Mouse (Mus musculus): ENCODE results near the gene Rdx.
"Not testable (repeated sequence)": the region's sequence is repeated elsewhere in the genome, so short reads cannot be mapped to it uniquely, and the experiment has no call there.

Rdx gene

DNA sequence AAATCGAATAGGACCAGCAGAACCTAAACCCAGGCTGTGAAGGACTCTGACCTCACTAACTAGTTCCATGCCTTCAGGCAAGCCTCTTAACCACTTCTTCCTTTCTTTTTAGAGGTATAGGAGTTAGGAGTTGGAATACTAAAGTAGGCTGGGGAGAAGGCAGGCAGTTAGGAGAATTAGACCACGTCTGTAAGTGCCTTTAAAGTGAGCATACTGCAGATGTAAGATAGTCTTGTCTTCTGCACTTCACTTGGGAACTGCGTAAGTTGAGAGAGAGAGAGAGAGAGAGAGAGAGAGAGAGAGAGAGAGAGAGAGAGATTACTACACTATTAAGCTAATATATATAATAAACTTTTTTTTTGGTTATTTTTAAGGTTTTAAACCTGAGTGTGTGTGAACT lies 8.3 kb downstream of the Rdx start:
- DNase-seq (ENCODE audit: low read depth, low spot score), result no peak

DNA sequence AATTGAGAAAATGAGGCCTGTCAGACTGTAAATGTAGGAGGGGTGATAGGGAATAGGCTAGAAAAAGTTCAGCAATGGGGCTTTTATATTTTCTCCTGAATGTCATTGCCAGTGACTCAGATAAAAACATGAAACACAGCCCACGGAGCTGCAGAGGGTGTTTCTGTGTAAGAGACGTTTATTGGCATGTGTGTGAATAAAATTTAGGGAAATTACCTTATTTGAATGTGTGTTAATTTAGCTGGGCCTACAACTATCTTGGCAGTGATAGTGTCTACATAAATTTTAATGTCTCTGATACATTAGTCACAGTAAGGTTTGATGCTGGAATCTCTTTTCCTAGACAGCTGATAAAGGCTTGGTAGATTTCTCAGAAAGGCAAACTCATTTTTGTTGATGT lies 12.8 kb downstream of the Rdx start:
- no peak for DNase-seq (ENCODE audit: low read depth, low spot score)

DNA sequence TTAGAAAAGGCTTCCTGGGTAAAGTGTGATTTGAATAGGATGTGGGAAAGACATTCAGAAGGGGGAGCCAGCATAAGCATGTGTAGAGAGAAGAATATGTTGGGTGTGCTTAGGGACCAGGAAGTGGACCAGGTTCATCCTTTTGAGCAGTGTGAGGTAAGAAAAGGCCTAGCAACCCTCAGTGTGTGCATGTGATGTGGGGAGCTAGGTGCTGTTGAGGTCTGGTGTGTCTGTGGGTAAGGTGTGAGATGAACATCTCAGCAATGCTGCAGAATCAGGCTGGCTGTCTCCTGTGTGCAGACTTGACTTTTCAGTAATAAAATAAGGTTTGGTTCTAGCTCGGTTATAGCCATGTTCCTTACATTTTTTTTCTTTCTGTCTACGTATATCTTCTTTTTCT lies 23.1 kb downstream of the Rdx start:
- DNase-seq (ENCODE audit: low read depth, low spot score), result no peak

- DNase-seq (ENCODE audit: low read depth, low spot score), result not testable (repeated sequence)
Measured at GRCm38 (mm10) chr9:52071352-52071751, 24.4 kb downstream of the Rdx start.

DNA sequence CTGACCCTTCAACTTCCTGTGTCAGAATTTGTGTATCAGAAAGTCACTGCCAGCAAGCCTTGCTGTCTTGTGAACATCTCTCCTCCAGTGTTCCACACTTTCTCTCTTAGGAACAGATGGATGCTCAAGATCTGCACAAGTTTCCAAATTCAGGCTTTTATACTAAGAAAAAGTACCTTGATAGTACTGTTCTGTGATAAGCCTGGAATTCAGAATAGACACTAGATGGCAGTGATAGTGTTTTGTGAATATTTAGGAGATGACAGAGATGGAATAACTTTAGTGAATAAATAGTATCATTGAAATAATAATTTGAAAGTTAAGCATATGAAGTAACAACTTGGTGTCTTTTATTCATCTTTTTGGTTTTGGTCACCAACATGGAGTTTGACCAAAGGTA lies 25.2 kb downstream of the Rdx start:
- DNase-seq (ENCODE audit: low read depth, low spot score), result no peak

GRCm38 (mm10) chr9:52076089-52076488 lies 29.1 kb downstream of the Rdx start:
- DNase-seq (ENCODE audit: low read depth, low spot score), result no peak

GRCm38 (mm10) chr9:52077692-52078091 lies 30.7 kb downstream of the Rdx start:
- DNase-seq (ENCODE audit: low read depth, low spot score), result no peak

DNA sequence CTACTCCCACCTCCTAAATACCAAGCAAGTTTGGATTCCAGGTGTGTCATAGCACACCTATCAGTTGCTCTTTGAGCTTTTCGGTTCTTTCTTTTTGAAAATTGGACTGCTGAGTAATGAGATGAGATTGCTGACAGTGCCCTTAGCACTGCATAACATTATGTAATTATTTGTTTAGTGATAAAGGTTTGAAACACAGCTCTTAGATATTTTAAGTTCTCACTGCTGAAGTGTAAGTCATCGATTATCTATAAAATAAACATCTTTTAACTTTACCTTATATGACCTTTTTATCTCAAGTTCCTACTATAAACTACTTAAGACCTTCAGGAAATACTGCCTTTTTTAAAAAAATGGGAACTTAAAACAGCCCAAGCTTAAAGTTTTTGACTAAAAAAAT lies 35.0 kb downstream of the Rdx start:
- no peak for DNase-seq (ENCODE audit: low read depth, low spot score)

GRCm38 (mm10) chr9:52082414-52082813 lies 35.4 kb downstream of the Rdx start:
- no peak for DNase-seq (ENCODE audit: low read depth, low spot score)

- no peak for DNase-seq (ENCODE audit: low read depth, low spot score)
Measured at GRCm38 (mm10) chr9:52091752-52092151, 44.8 kb downstream of the Rdx start.

DNA sequence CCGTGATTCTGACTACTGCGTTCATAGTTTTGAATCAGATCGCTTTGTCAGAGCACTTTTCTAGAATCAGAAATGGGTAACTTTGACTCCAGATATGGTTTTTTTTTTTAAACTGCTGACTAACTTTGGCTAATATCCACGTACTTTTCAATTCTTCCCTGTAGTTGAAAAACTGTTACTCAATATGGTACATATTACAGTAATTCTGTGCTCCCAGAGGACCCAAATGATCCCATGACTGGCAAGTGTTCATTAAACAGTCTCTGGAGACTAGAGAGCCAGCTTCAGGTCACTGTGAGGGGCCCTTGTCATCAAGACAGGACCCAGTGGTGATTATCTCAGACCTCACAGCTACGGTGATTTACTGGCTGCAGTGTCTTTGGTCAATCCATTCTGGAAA lies 45.3 kb downstream of the Rdx start:
- DNase-seq (ENCODE audit: low read depth, low spot score), result no peak

- DNase-seq (ENCODE audit: low read depth, low spot score), result no peak
Measured at GRCm38 (mm10) chr9:52093108-52093507, 46.1 kb downstream of the Rdx start.

- no peak for DNase-seq (ENCODE audit: low read depth, low spot score)
Measured at GRCm38 (mm10) chr9:52094016-52094415, 47.0 kb downstream of the Rdx start.

- DNase-seq (ENCODE audit: low read depth, low spot score), result no peak
Measured at GRCm38 (mm10) chr9:52094471-52094980, 47.6 kb downstream of the Rdx start.

DNA sequence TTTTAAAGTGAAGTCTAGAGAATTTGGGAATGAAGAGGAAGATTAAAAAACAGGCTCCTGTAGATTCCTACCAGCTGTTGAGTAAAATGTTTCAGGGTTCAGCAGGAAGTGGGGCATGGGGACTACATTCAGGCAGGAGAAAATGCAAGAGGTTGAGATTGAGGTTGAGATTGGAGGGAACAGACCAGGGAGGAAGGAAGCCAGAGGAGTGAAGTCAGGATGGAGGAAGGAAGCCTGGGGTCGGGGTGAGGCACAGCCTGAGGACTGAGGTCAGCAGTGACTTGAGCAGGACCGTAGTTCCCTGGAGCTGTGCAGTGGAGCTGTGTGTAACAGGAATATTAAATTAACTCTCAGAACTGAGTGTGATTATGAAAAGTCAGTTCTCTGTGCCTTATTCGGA lies 48.7 kb downstream of the Rdx start:
- DNase-seq (ENCODE audit: low read depth, low spot score), result no peak

GRCm38 (mm10) chr9:52097386-52097785 lies 50.4 kb downstream of the Rdx start:
- DNase-seq (ENCODE audit: low read depth, low spot score), result no peak

DNA sequence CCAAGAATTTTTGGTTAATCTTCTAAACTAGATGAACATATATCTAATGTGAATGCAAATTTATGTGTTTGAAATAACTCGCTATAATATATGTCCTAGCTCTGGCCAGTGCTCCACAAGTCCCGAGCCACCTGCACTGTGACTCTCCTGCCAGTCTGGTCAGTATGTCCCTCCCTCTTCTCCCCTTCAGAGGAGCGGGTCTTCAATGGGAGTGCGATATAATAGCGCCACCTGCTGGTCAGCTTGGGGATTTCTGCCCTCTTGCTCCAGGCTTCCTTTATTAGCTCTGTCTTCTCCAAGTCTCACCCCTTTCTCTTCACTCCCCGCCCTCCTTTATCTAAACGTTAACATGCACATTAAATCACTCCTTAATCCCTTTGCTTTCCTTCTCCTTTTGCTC lies 51.6 kb downstream of the Rdx start:
- peak; percentile 42 for DNase-seq (ENCODE audit: low read depth, low spot score)

DNA sequence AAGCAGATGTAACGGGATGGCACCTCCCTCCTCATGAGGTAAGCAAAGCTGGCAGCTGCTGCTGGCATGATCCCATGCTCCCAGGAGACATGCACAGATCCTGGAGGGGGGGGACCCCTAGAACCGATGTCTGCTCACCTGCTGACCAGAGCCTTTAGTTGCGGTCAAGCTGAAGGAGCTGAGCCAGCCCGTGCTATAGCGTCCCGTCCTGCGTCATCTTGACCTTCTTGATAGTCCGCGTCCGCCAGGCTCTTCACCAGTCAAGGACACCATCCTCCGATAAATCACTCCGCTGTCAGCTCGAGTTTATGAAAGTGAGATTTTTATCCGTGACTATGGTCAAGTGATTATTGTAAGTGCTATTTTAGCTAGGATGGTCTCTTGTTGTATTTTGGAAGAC lies 53.5 kb downstream of the Rdx start:
- no peak for DNase-seq (ENCODE audit: low read depth, low spot score)

GRCm38 (mm10) chr9:52102060-52102844 lies 55.3 kb downstream of the Rdx start:
- no peak for DNase-seq (ENCODE audit: low read depth, low spot score)

GRCm38 (mm10) chr9:52103448-52104224 lies 56.7 kb downstream of the Rdx start:
- no peak for DNase-seq (ENCODE audit: low read depth, low spot score)

GRCm38 (mm10) chr9:52104225-52104615 lies 57.2 kb downstream of the Rdx start:
- DNase-seq (ENCODE audit: low read depth, low spot score), result no peak

- DNase-seq (ENCODE audit: low read depth, low spot score), result no peak
Measured at GRCm38 (mm10) chr9:52105423-52105822, 58.5 kb downstream of the Rdx start.

- DNase-seq (ENCODE audit: low read depth, low spot score), result no peak
Measured at GRCm38 (mm10) chr9:52107161-52107560, 60.2 kb downstream of the Rdx start.
